27 mouse cellular contexts compared by ENCODE assay signal in the genomic region with DNA sequence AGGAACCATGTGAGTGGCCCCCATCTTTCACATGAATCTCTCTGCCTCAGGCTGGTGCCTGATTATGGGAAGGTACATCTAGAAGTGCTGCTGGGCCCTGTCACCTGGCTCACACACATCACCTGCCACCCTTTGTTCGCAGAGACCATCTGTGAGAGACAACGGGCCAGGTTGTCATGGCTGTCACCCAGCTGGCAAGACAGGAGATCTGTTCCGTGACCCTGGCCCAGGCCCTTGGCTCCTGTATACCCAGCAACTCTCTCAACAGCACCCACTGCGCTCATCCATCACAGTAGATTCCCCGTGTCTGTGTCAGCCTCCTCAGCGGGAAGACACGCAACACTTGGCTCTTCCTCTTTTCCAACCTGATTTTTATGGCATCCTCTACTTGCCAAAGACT.
DNase-seq lines count a peak whose midpoint lies in the region; TF ChIP-seq lines count a peak whose summit lies in the region.
"Had no signal": no experiment of that assay in that cellular context is flagged by ENCODE, and none has a peak within 500 bp of the region (broad histone marks: within the 10 kb centered on the region; RNA-seq: fewer than 3 reads in every experiment).

No protein-coding gene starts in this region.

- intact Hi-C loops in heart, adult 2 months (cut with DNase I), result no loop called here
- intact Hi-C loops in heart, postnatal 25 days (cut with DNase I), result no loop called here

- H3K36me3 ChIP-seq in heart, adult 2 months (ENCODE audit: control insufficient read depth, insufficient read depth, low read length), result no peaks in the 10 kb centered on the region
- H3K36me3 ChIP-seq: embryonic facial prominence, embryonic 13.5 days; forebrain, embryonic 10.5 days; forebrain, embryonic 15.5 days; hindbrain, embryonic 13.5 days; kidney, embryonic 15.5 days; limb, embryonic 10.5 days; limb, embryonic 15.5 days; liver, embryonic 13.5 days; midbrain, embryonic 15.5 days had no signal

- no peak for TF ChIP-seq EP300 in heart, adult 2 months (IDR thresholded peaks at IDR 0.05; ENCODE audit: insufficient read depth, low read depth, low read length)

- no peaks in the 10 kb centered on the region for H3K79me2 ChIP-seq in heart, adult 2 months (replicated peaks; ENCODE audit: control insufficient read depth, insufficient read depth, low read length)

- no peak for TF ChIP-seq POLR2A in heart, adult 2 months (IDR thresholded peaks at IDR 0.05; ENCODE audit: insufficient read depth, low read depth, low read length)

- no peak for TF ChIP-seq CTCF in heart, adult 2 months (IDR thresholded peaks at IDR 0.05)

- 85% methylated on average over 7 of the region's 7 CpGs for WGBS in heart, adult 2 months

- no peak for DNase-seq in heart, adult 2 months
- DNase-seq in heart, postnatal 25 days (ENCODE audit: low spot score), result no peak
- peak; percentile 84 to 88 for DNase-seq in cerebellum, adult 18-20 months
- DNase-seq in cerebellum, postnatal 10 days, result peak; percentile 81 to 88
- DNase-seq in adrenal gland, postnatal 10 days, result no peak
- DNase-seq in frontal cortex, adult 2 months (ENCODE audit: extremely low spot score in 1 of 2, low spot score in 1 of 2), result no peak
- DNase-seq in layer of hippocampus, postnatal 10 days (ENCODE audit: low spot score in 2 of 2), result no peak
- DNase-seq: adrenal gland, postnatal 36 days; heart, postnatal 4 days; kidney, adult 11 months; kidney, postnatal 36 days; liver, embryonic 13.5 days; lung, adult 18-20 months; lung, postnatal 10 days; right cerebral cortex, adult 18-20 months; spleen, adult 18-20 months; thymus, postnatal 36 days had no signal

- no peak overlapping the region for H3K4me3 ChIP-seq in heart, adult 2 months
- H3K4me3 ChIP-seq in brown adipose tissue, adult 24 weeks (ENCODE audit: insufficient read depth, low read depth, low read length), result no peak overlapping the region
- H3K4me3 ChIP-seq: embryonic facial prominence, embryonic 13.5 days; forebrain, embryonic 10.5 days; forebrain, embryonic 15.5 days; hindbrain, embryonic 13.5 days; kidney, embryonic 15.5 days; layer of hippocampus, adult 2 months; limb, embryonic 10.5 days; limb, embryonic 15.5 days; liver, embryonic 13.5 days; midbrain, embryonic 15.5 days had no signal

- H3K9ac ChIP-seq in heart, adult 2 months (ENCODE audit: low read depth, low read length), result no peak overlapping the region
- H3K9ac ChIP-seq: embryonic facial prominence, embryonic 13.5 days; forebrain, embryonic 15.5 days; hindbrain, embryonic 13.5 days; kidney, embryonic 15.5 days; limb, embryonic 15.5 days; liver, embryonic 13.5 days; midbrain, embryonic 15.5 days had no signal

- peak overlapping the region; percentile 68 for H3K27ac ChIP-seq in heart, adult 2 months
- H3K27ac ChIP-seq in brown adipose tissue, adult 24 weeks (replicated peaks; ENCODE audit: low read depth, low read length), result peak overlapping the region; percentile 46; the same call in 1 of the 2 replicates
- H3K27ac ChIP-seq: embryonic facial prominence, embryonic 13.5 days; forebrain, embryonic 10.5 days; forebrain, embryonic 15.5 days; hindbrain, embryonic 13.5 days; kidney, embryonic 15.5 days; layer of hippocampus, adult 2 months; limb, embryonic 10.5 days; limb, embryonic 15.5 days; liver, embryonic 13.5 days; midbrain, embryonic 15.5 days had no signal

- H3K27me3 ChIP-seq in heart, adult 2 months (ENCODE audit: control insufficient read depth, insufficient read depth, low read length), result no peaks in the 10 kb centered on the region
- H3K27me3 ChIP-seq: embryonic facial prominence, embryonic 13.5 days; forebrain, embryonic 15.5 days; liver, embryonic 13.5 days had no signal

- H3K4me1 ChIP-seq in heart, adult 2 months (ENCODE audit: control insufficient read depth, insufficient read depth, low read length), result peaks cover 28% of the 10 kb centered on the region
- peaks cover 40% of the 10 kb centered on the region for H3K4me1 ChIP-seq in brown adipose tissue, adult 24 weeks (ENCODE audit: control insufficient read depth, insufficient read depth, insufficient read length, low read length)
- H3K4me1 ChIP-seq: kidney, embryonic 15.5 days; limb, embryonic 15.5 days; liver, embryonic 13.5 days had no signal

Comparison
In these comparisons a context has a peak if more than half of its experiments do, and no peak if none do; other contexts are left out.
1. DNase-seq: peak in cerebellum, adult 18-20 months (2 of 2) and cerebellum, postnatal 10 days (2 of 2); none in heart, adult 2 months (0 of 2), heart, postnatal 25 days (single experiment), adrenal gland, postnatal 10 days (single experiment), frontal cortex, adult 2 months (0 of 2) and layer of hippocampus, postnatal 10 days (0 of 2).